Mouse (Mus musculus) bone marrow macrophage, adult 2 months (primary cell): ENCODE data around the gene Aatf. TPM values are rescaled to one million over a fixed set of nuclear protein-coding genes. Genes with fewer than 3 reads are reported as not detected.

Experiments
- H3K27ac ChIP-seq: 2 replicates; pipeline ENCODE4 v1.5.1; 2012; ENCODE audit warnings: low read depth, low read length; ENCODE audit not compliant: insufficient read depth
- H3K4me1 ChIP-seq: 2 replicates; pipeline ENCODE4 v1.6.1; 2012; ENCODE audit warnings: low read length; ENCODE audit not compliant: control insufficient read depth, insufficient read depth
- H3K4me3 ChIP-seq: 2 replicates; pipeline ENCODE4 v1.5.1; 2012; ENCODE audit warnings: mild to moderate bottlenecking, low read length, moderate library complexity; ENCODE audit not compliant: insufficient read depth
- CTCF ChIP-seq: IDR thresholded peaks from 2 replicates; pipeline ENCODE4 v1.5.1; 2012; ENCODE audit warnings: low read depth, mild to moderate bottlenecking, low read length, moderate library complexity
- POLR2A ChIP-seq: IDR thresholded peaks from 2 replicates; pipeline ENCODE4 v1.6.1; 2012; ENCODE audit warnings: mild to moderate bottlenecking, low read depth, low read length, borderline replicate concordance
- polyA plus RNA-seq: library from polyadenylated mRNA; stranded (reverse); fragments of >200 nt; gene quantifications from 2 replicates; pipeline ENCODE4 v1.2.4, GENCODE M21; 2012; ENCODE audit not compliant: missing spikeins, insufficient read depth, insufficient read length

Gene Aatf
- polyA plus RNA-seq, 1 experiment: 15.2 TPM

DNA sequence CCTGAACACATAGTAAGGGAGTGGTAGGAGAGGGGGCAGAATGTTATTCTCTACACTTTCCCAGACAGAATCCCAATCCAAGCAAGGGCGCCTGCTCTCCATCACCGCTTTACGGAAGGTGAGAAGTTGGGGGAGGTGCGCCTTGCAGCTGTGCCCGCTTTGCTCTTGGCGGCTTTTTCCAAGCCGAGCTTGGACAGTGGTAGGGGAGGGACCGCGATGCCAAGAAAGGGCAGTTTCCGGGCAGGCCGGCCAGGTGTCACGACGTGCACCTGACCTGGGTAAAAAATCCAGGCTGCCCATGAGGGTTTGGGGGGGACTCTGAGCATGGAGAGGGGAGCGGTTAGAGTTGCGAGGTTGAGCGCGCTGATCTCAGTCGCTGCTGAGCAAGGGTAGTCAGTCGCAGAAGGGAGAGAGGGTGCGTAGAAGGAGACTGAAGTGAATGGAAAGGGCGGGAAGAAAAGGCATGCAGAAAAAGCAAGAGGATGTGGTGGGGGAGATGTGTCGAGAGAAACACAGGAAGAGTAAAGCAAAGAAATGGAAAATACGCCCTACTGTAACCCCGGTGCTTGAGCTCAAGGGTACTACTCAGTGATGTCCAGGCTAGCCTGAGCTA is 15.9 kb upstream of the Aatf start:
- Histone ChIP-seq H3K27ac (no peak overlapping the region), H3K4me3 (no peak overlapping the region), H3K4me1 (no peaks in the 10 kb centered on the region)
- TF ChIP-seq POLR2A (no peak), CTCF (no peak)

DNA sequence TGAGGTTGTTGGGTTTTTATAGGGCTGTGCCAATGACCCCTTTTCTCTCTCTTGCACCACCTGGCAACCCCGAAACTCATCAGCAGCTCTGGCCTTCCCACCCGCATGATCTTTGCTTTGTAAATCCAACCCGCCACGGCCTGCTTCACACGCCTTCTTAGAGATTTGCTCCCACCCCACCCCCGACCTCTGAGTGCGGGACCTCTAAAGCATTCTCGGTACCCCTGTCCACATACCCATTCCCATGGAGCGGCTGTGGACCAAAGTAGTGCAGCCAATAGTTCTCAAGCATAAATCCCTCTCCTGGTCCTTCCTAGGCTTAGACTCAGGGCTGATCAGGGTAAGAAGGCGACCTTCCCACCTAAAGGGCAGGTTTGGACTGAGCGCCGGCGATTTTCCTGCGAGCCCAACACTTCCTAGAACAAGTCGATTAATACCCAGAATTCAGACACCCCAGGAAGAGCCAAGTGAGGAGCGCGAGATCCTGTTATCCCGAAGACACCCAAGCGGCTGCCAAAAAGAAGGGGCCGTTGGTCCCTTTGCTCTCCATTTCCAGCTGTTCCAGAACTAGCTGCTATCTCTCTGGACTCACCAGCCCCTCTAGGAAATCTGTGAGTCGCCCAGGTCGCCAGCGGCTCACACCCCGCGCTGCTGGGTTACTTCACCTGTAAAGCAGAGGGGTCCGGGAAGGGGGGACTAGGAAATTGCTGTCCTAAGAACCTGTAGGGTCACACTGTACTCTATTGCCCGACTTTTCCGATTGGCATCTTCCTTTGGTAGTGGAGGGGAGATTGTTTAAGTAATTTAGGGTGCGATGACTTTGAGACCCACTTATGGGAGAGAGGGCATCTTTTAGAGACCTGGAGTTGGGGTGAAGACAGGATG is 13.9 kb upstream of the Aatf start:
- H3K4me3 ChIP-seq: no peak overlapping the region
- H3K4me1 ChIP-seq: no peaks in the 10 kb centered on the region
- TF ChIP-seq CTCF: no peak
- no peak for TF ChIP-seq POLR2A
- H3K27ac ChIP-seq: no peak overlapping the region

DNA sequence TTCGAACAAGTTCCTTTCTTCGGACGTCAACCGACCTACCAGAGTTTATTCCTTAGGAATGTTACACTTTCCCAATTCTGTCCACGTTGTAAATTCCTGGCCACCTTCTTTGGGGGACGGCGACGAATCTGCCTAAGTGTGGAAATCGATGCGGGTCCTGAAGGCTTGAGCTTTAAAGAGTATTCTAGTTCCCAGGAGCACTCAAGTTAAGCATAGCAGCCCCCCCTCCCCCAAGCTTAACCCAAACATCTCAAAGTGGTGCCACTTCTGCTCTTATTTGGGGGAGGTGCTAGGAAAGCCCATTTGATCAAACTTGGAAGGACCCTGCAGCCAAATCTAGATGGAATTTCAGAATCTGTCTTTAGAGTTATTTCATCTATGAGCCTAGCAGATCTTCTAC is 13.1 kb upstream of the Aatf start:
- TF ChIP-seq POLR2A (no peak), CTCF (no peak)

DNA sequence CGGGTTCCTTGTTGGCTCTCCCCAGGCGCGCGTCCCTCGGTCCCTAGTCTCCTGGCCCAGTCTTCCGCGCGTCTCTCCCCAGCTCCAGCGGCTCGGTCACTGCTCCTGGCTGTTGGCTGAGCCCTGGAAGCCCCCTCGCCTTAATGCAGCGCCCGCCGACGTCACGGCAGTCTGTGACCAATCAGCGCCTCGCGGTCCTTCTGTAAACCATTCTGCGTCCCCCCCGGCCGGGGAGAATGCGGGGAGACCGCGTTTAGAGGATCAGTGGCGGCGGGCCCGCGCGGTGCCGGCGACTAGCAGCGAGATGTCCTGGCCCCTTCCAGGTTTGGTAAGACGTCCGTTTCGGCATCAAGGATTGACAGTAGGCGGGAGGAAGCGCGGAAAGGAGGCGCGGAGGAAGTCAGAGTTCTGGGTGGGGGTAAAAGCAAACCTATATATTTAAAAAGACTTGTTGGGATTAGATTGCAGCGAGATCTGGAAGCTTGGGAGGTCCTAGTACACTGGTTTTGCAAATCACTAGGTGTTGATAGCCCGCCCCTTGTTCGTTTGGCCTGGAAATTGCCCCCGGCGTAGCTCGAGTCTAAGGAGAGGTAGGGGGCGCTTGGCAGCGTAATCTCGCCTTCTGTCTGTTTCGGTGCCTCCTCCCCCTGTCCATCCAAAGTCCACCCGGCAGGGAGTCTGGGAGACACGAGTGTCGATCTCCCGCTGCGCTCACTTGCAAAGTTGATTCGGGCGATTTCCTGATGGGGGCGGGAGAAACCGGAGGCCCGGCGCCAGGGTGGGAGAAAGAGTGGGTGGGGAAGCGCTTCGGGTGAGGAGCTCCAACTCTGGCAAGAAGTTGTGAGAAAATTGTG is 12.3 kb upstream of the Aatf start, which contains the start of gene Lhx1:
Gene Lhx1 (minus strand): TSS at position 115 of the 854 bp plus-strand sequence.
- H3K27ac ChIP-seq: no peak within 1 kb of the TSS
- H3K4me1 ChIP-seq: peaks cover 4% of the 10 kb centered on the region; the same call in 1 of the 2 replicates
- no peak for TF ChIP-seq CTCF
- no peak for TF ChIP-seq POLR2A
- H3K4me3 ChIP-seq: peak within 1 kb of the TSS; percentile 38

More for the DNA sequence above, 13.1 kb upstream of the Aatf start:
- Histone ChIP-seq H3K4me3 (no peak overlapping the region), H3K27ac (no peak overlapping the region), H3K4me1 (peaks cover 4% of the 10 kb centered on the region; the same call in 1 of the 2 replicates)

DNA sequence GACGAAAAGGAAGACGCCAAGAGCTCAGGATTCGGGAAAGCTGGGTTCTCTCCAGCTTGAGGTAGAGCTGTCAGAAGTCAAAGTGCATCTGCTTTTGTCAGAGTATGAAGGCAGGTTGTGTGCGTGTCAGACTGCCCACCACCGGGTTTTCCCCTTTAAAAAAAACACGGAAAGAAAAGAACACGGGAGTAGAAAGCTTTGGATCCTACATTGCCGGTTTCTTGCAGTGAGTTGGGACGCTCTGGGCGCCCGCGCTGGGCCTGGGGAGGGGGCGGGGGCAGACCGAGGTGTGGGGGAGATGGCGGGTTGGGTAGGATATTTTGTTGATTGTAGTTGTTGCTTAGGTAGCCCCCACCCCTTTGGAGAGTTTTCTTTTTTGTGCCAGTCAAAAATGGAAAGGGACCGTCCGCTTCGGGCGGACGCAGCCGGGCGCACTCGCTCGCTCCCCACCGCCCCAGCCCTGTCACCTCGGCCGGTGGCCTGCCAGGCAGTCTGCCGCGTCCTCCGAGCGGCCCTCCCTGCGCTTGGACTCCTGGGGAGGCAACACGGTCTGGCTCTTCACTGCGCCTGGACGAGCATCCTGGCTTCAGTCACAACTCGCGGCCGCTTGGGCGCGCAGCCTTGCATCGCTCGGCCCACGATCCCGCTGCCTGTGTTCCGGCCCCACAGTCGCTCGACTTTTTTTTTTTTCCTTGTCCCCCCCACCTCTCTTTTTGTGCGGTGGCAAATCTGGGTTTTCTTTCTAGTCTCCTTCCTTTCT is 11.4 kb upstream of the Aatf start:
- TF ChIP-seq POLR2A (no peak), CTCF (no peak)
- Histone ChIP-seq H3K27ac (no peak overlapping the region), H3K4me3 (peak overlapping the region; percentile 38; the same call in 1 of the 2 replicates), H3K4me1 (peaks cover 4% of the 10 kb centered on the region; the same call in 1 of the 2 replicates)

DNA sequence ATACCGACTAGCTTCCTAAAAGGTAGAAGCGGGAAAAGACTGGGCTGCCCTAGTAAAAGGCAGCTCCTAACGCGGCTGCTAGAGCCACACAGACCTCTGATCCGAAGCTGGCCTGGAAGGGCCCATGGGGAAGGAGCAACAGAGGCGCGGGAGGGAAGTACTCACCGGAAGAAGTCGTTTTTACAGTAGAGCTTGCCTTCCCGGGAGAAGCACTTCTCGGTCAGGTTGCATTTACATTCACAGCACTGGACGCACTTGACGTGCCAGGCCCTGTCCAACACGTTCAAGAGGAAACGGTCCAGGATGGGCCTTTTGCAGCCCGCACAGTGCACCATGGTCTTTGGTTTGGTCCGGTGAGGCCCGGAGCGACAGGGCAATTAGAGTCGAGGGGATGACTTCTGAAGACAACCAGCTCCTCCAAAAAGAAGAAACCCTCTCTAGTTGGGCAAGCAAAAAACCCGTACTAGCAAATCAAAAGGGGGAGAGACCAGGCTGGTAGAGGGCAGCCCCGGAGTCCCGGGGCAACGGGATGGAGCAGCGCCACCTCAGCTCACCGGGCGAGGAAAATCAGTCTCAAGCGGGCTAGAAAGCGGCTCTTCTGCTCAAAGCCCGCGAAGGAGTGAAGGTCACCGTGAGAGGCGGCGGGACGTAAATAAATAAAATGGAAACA is 10.7 kb upstream of the Aatf start:
- H3K27ac ChIP-seq: no peak overlapping the region
- peaks cover 4% of the 10 kb centered on the region; the same call in 1 of the 2 replicates for H3K4me1 ChIP-seq
- TF ChIP-seq CTCF (no peak), POLR2A (no peak)
- peak overlapping the region; percentile 14; the same call in 1 of the 2 replicates for H3K4me3 ChIP-seq

DNA sequence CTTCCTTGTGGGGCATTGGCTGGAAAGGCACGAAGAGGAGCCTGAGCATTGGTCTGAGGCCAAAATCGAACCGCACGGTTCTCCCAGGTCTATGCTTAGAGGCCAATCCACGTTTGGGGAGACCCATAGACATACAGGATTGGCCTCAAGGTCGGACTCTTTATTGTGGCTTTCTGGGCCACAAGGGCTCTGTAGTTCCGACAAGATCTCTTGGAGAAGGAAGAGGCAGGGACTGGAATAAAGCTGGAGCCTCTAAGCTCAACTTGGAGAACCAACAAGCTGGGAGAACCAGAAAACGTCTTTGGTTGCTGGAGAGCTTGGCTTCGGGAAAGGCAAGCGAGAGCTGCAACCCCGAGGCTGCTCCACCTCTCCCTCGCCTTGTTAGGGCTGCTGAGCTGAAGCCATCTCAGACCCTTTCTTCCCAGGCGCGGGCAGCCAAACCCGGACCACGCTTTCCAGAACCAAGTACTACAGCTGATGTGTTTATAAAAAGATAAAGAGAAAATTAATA is 10.1 kb upstream of the Aatf start:
- no peak for TF ChIP-seq CTCF
- no peak for TF ChIP-seq POLR2A
- H3K4me1 ChIP-seq: peaks cover 4% of the 10 kb centered on the region; the same call in 1 of the 2 replicates
- H3K27ac ChIP-seq: no peak overlapping the region
- peak overlapping the region; percentile 45 for H3K4me3 ChIP-seq

DNA sequence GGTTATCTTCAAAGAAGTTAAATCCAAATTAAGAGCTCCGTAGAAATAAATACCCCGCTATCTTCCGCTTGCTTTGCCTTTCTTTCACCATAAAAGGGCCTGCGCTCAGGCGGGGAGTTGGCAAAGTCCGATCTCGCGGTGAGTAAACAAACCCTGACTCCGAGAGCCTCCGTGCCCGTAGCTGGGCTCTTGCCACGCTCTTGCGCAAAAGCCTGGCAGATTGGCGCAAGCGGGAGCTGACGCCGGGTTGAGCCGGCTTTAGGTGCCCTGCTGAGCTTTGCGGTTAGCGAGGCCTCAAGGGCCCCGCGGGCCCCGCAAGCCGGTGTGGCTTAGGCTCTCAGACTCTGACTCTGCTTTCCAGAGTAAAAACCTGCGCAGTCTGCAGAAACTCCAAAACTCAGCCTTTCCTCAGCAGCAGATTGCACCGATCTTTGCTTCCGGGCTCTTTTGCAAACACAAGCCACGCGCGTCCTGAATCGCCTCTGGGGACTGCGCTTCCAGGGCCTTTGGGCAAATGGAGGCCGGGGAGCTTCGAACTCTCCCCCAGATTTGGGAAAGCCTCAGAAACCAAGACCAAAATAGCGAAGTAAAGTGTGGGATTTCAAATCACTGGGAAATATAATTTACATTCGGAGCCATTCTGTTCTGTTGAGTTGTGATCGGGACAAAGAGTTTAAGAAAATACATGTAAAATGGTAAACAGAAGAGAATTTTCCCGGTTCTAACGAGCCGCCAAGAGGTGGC is 9.4 kb upstream of the Aatf start:
- peaks cover 4% of the 10 kb centered on the region; the same call in 1 of the 2 replicates for H3K4me1 ChIP-seq
- peak overlapping the region; percentile 45 for H3K4me3 ChIP-seq

More for the DNA sequence above, 9.4 kb upstream of the Aatf start:
- TF ChIP-seq POLR2A (no peak), CTCF (no peak)
- no peak overlapping the region for H3K27ac ChIP-seq
